Comparison of ENCODE assay signal across 8 mouse cellular contexts in the genomic region with DNA sequence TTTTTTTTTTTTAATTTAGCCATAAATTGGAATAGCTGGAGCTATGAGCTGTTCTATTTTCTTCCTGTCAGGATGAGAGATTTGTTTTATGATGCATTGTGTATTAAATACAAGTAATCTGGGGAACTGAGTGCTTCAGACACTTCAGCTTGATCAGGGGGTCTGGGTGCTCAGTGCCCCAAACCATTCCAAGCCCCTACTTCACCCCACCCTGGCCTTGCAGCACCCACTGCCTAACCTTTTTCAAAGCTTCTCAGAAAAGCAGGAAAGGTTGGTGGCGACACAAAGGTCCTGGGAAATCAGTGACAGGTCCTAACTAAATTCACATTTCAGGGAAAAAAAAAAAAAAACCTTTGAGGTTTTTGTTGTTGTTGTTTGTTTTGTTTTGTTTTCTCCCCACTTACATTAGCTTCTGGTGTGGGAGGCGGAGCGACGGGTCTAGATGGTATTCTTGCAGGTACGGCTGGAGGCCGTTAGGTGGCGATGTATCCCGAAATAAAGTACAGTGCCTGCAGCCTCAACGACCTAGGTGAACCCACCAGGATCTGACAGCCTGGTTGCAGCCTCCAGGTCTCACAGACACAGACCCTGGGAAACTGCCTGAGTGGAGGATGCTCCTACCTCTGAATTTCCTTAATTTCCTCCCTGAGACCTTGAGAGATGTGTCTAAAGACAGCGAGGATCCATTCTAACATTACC.
DNase-seq lines count a peak whose midpoint lies in the region; ATAC-seq and TF ChIP-seq lines count a peak whose summit lies in the region.

No protein-coding gene starts in this region.

- 0 out of 2 replicates have a peak overlapping the region, but pooled peaks have one; percentile 12 for H3K9ac ChIP-seq in heart, embryonic 14.5 days (ENCODE audit: low read length)
- no peak overlapping the region for H3K9ac ChIP-seq in kidney, postnatal 0 days (ENCODE audit: low read depth, low read length)
- no peak overlapping the region for H3K9ac ChIP-seq in liver, embryonic 13.5 days
- no peak overlapping the region for H3K9ac ChIP-seq in neural tube, embryonic 14.5 days (replicated peaks; ENCODE audit: low read depth, low read length)

- H3K4me3 ChIP-seq in embryonic fibroblast, embryonic 13.5 days (ENCODE audit: insufficient read depth, low read length), result no peak overlapping the region
- H3K4me3 ChIP-seq in heart, embryonic 14.5 days (ENCODE audit: control insufficient read depth in 1 of 2, insufficient read depth in 1 of 2, low read depth in 1 of 2, low read length in 2 of 2), result no peak overlapping the region
- no peak overlapping the region for H3K4me3 ChIP-seq in kidney, postnatal 0 days (replicated peaks; ENCODE audit: low read depth, low read length)
- no peak overlapping the region for H3K4me3 ChIP-seq in liver, embryonic 13.5 days (replicated peaks)
- no peak overlapping the region for H3K4me3 ChIP-seq in neural tube, embryonic 14.5 days (ENCODE audit: low read depth, low read length)

- H3K4me1 ChIP-seq in embryonic fibroblast, embryonic 13.5 days (ENCODE audit: control insufficient read depth, insufficient read depth, low read length), result peaks cover 6% of the 10 kb centered on the region; the same call in 1 of the 2 replicates
- peaks cover 4% of the 10 kb centered on the region in 2 experiments; a peak in 2 of 4 replicates for H3K4me1 ChIP-seq in heart, embryonic 14.5 days (ENCODE audit: control insufficient read depth in 2 of 2, insufficient read depth in 2 of 2, low read length in 2 of 2)
- H3K4me1 ChIP-seq in kidney, postnatal 0 days (replicated peaks; ENCODE audit: insufficient read depth, low read length), result peaks cover 6% of the 10 kb centered on the region; the same call in 1 of the 2 replicates
- no peaks in the 10 kb centered on the region for H3K4me1 ChIP-seq in liver, embryonic 13.5 days (replicated peaks)
- 0 out of 2 replicates have a peak, but pooled peaks cover 3% of the 10 kb centered on the region for H3K4me1 ChIP-seq in neural tube, embryonic 14.5 days (ENCODE audit: control insufficient read depth, insufficient read depth, low read length)

- H3K27ac ChIP-seq in embryonic fibroblast, embryonic 13.5 days (ENCODE audit: insufficient read depth, low read length), result no peak overlapping the region
- H3K27ac ChIP-seq in heart, embryonic 14.5 days (replicated peaks in 1 of 2; ENCODE audit: control insufficient read depth in 1 of 2, insufficient read depth in 1 of 2, low read depth in 2 of 2, low read length in 2 of 2), result no peak overlapping the region
- no peak overlapping the region for H3K27ac ChIP-seq in kidney, postnatal 0 days
- no peak overlapping the region for H3K27ac ChIP-seq in liver, embryonic 13.5 days
- H3K27ac ChIP-seq in neural tube, embryonic 14.5 days (ENCODE audit: low read depth, low read length), result no peak overlapping the region

- H3K4me2 ChIP-seq in heart, embryonic 14.5 days (ENCODE audit: low read length), result no peak overlapping the region
- H3K4me2 ChIP-seq in kidney, postnatal 0 days (ENCODE audit: low read length), result no peak overlapping the region; the same call in 1 of the 2 replicates
- H3K4me2 ChIP-seq in liver, embryonic 13.5 days, result no peak overlapping the region
- H3K4me2 ChIP-seq in neural tube, embryonic 14.5 days (ENCODE audit: low read depth, low read length), result no peak overlapping the region

- no peaks in the 10 kb centered on the region for H3K9me3 ChIP-seq in heart, embryonic 14.5 days (ENCODE audit: control insufficient read depth, low read length)
- H3K9me3 ChIP-seq in kidney, postnatal 0 days (replicated peaks; ENCODE audit: low read length), result no peaks in the 10 kb centered on the region
- no peaks in the 10 kb centered on the region for H3K9me3 ChIP-seq in liver, embryonic 13.5 days (replicated peaks)
- no peaks in the 10 kb centered on the region for H3K9me3 ChIP-seq in neural tube, embryonic 14.5 days (ENCODE audit: control insufficient read depth, low read length)

- TF ChIP-seq CTCF in embryonic fibroblast, embryonic 13.5 days (IDR thresholded peaks at IDR 0.05; ENCODE audit: borderline replicate concordance, insufficient read depth, low read length), result peak; percentile 77; the same call in 1 of the 2 replicates
- peak; percentile 81 for TF ChIP-seq CTCF in kidney, postnatal 0 days (IDR thresholded peaks at IDR 0.05; ENCODE audit: low read depth)

- peak; percentile 66 for ATAC-seq in heart, embryonic 14.5 days (ENCODE audit: insufficient number of reproducible peaks, insufficient read depth, low FRiP score, low read depth)
- peak; percentile 60 for ATAC-seq in kidney, postnatal 0 days (replicated peaks; ENCODE audit: low FRiP score, low read depth)
- no peak for ATAC-seq in liver, embryonic 13.5 days (ENCODE audit: low read depth)
- peak; percentile 90 for ATAC-seq in neural tube, embryonic 14.5 days (ENCODE audit: low read depth)

- H3K27me3 ChIP-seq in heart, embryonic 14.5 days (ENCODE audit: control insufficient read depth, insufficient read depth, low read length), result no peaks in the 10 kb centered on the region
- no peaks in the 10 kb centered on the region for H3K27me3 ChIP-seq in kidney, postnatal 0 days (ENCODE audit: insufficient read depth, low read length)
- H3K27me3 ChIP-seq in liver, embryonic 13.5 days, result peaks cover 33% of the 10 kb centered on the region
- H3K27me3 ChIP-seq in neural tube, embryonic 14.5 days (ENCODE audit: control insufficient read depth, insufficient read depth, low read length), result peaks cover 9% of the 10 kb centered on the region; the same call in 1 of the 2 replicates

- WGBS in heart, embryonic 14.5 days, result 10% methylated on average over 10 of the region's 10 CpGs
- WGBS in kidney, postnatal 0 days, result 7% methylated on average over 10 of the region's 10 CpGs
- WGBS in liver, embryonic 13.5 days (ENCODE audit: insufficient replicate concordance), result 10% methylated on average over 10 of the region's 10 CpGs
- WGBS in neural tube, embryonic 14.5 days, result 6% methylated on average over 10 of the region's 10 CpGs

- no peak for TF ChIP-seq POLR2A in embryonic fibroblast, embryonic 13.5 days (IDR thresholded peaks at IDR 0.05; ENCODE audit: low read depth, low read length)

- DNase-seq in 3134 (ENCODE audit: extremely low read depth, insufficient read length, low spot score), result peak; percentile 39
- DNase-seq in adrenal gland, postnatal 14 days, result peak; percentile 79
- DNase-seq in kidney, postnatal 0 days (ENCODE audit: low spot score), result peak; percentile 92
- DNase-seq in liver, embryonic 13.5 days, result peak; percentile 5
- peak; percentile 53 to 67 for DNase-seq in urinary bladder, postnatal 4 days (ENCODE audit: low spot score in 2 of 2)

- H3K36me3 ChIP-seq in heart, embryonic 14.5 days (ENCODE audit: control insufficient read depth, insufficient read depth, low read length), result no peaks in the 10 kb centered on the region
- H3K36me3 ChIP-seq in kidney, postnatal 0 days (ENCODE audit: insufficient read depth, low read length), result no peaks in the 10 kb centered on the region
- H3K36me3 ChIP-seq in liver, embryonic 13.5 days, result no peaks in the 10 kb centered on the region
- H3K36me3 ChIP-seq in neural tube, embryonic 14.5 days (ENCODE audit: control insufficient read depth, insufficient read depth, low read length), result no peaks in the 10 kb centered on the region

Comparison
In these comparisons a context has a peak if more than half of its experiments do, and no peak if none do; other contexts are left out.
1. DNase-seq: peak in every context shown above with its lines; median percentile 92 in kidney, postnatal 0 days; 79 in adrenal gland, postnatal 14 days; 60 in urinary bladder, postnatal 4 days; 39 in 3134; 5 in liver, embryonic 13.5 days.